Mouse (Mus musculus): ENCODE measurements around the gene Map10. TPM values are rescaled to one million over a fixed set of nuclear protein-coding genes. Genes with fewer than 3 reads are reported as not detected.

The Map10 gene
- total RNA-seq, 2 experiments from 2014 or later: 4.5 to 5.1 TPM

DNA sequence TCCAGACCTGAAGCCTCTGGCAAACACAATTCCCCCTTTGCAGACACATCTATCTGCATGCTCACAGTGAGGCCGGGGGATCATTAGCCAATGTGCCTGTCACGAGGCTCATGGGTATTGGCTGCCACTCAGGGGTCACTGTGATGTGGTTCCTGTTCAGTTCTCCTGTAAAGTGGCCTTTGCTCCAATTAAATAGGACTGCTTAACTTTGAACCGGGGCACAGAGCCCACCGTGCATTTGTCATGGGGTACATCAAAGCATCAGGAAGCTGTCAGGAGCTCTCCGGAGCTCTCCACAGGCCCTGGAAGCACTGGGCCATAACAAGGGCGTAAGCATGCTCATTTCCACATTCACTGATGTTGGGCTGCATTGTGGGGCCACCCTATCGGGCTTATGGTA lies 47.0 kb downstream of the Map10 start:
- DNase-seq: no peak

DNA sequence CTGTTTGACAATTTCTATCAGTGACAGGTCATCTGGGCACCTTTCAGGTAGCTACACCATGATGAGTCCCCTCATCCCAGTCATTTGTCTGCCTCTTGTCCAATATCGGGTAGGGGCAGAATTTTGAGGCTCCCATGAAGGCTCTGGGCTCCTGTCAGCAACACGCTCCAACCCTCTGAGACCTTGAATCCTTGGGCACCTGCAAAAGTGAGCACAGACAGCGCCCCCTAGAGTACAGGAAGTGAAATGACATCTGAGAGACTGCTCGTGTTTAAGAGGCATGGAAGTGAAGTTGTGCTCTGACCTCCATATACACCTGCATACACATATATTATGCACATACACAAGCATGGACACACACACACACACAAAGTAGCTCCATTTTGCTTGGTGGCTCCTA lies 49.3 kb downstream of the Map10 start:
- DNase-seq: no peak

DNA sequence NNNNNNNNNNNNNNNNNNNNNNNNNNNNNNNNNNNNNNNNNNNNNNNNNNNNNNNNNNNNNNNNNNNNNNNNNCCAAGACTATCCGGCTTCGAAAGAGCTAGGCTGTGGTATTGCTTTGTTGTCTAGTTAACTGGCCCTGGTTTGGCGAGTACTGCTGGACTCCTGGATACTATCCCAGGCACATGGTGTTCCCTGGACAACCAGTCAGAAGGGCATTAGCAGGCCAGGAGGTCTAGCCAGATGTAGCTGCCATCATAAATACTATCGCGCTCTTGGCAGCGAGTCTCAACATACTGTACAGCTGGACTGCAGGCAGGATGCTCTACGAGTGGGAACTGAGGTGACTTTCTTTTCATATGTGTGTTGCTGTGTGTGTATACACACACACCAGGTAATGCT lies 53.1 kb downstream of the Map10 start:
- peak; percentile 68 to 79 for DNase-seq

Other genes starting within 250 kb of the Map10 start
- 10 to 100 TPM; 37.9 to 42.2 TPM for gene Sipa1l2, start 100.0 kb upstream of the Map10 start, total RNA-seq (2021)
- gene Ntpcr, start 60.1 kb downstream of the Map10 start, total RNA-seq (2021): 10 to 100 TPM; 12.8 to 16.7 TPM
- under 1 TPM; 0.50 to 0.80 TPM for gene Pcnx2, start 228.5 kb downstream of the Map10 start, total RNA-seq (2021)
- under 1 TPM; 0.67 to 0.89 TPM for gene Map3k21, start 240.6 kb downstream of the Map10 start, total RNA-seq (2021)